Mouse (Mus musculus) embryonic facial prominence, embryonic 11.5 days (tissue): ENCODE data around the gene C730034F03Rik. TPM values are rescaled to one million over a fixed set of nuclear protein-coding genes. Genes with fewer than 3 reads are reported as not detected.

Experiments
- ATAC-seq: fragments of 200-750 bp; cut with Nextera tagmentation; replicated peaks from 2 replicates; pipeline ENCODE4 v1.8.0; 2017; ENCODE audit warnings: low read depth; ENCODE audit not compliant: insufficient number of reproducible peaks, low FRiP score, low TSS enrichment
- DNase-seq: peaks from one replicate; pipeline ENCODE4 v3.0.0-alpha.2; 2015; ENCODE audit warnings: low spot score
- H3K27ac ChIP-seq: fragments of 300-500 bp; sonication (generic); replicated peaks from 2 replicates; pipeline ENCODE4 v1.5.1; 2014; ENCODE audit warnings: mild to moderate bottlenecking, low read depth, low read length, control low read depth
- H3K27me3 ChIP-seq: fragments of 300-500 bp; sonication (generic); 2 replicates; pipeline ENCODE4 v1.6.1; 2014; ENCODE audit warnings: mild to moderate bottlenecking, low read length, moderate library complexity, mixed read lengths; ENCODE audit not compliant: control insufficient read depth, insufficient read depth
- H3K36me3 ChIP-seq: fragments of 300-500 bp; sonication (generic); replicated peaks from 2 replicates; pipeline ENCODE4 v1.6.1; 2014; ENCODE audit warnings: low read depth, mild to moderate bottlenecking, low read length, moderate library complexity, mixed read lengths; ENCODE audit not compliant: control insufficient read depth, insufficient read depth
- H3K4me1 ChIP-seq: fragments of 300-500 bp; sonication (generic); 2 replicates; pipeline ENCODE4 v1.6.1; 2014; ENCODE audit warnings: low read length, mixed read lengths; ENCODE audit not compliant: control insufficient read depth, insufficient read depth
- H3K4me2 ChIP-seq: fragments of 300-500 bp; sonication (generic); 2 replicates; pipeline ENCODE4 v1.6.1; 2014; ENCODE audit warnings: low read depth, mild to moderate bottlenecking, control low read depth, low read length, moderate library complexity
- H3K4me3 ChIP-seq: fragments of 300-500 bp; sonication (generic); 2 replicates; pipeline ENCODE4 v1.5.1; 2014; ENCODE audit warnings: low read depth, low read length, control low read depth
- H3K9ac ChIP-seq: fragments of 300-500 bp; sonication (generic); replicated peaks from 2 replicates; pipeline ENCODE4 v1.6.1; 2014; ENCODE audit warnings: mild to moderate bottlenecking, control low read depth, low read length
- H3K9me3 ChIP-seq: fragments of 300-500 bp; sonication (generic); replicated peaks from 2 replicates; pipeline ENCODE4 v1.6.1; 2016; ENCODE audit warnings: mild to moderate bottlenecking, low read length, inconsistent platforms, mixed read lengths; ENCODE audit not compliant: control insufficient read depth
- WGBS: fragments of 180-500 bp; shearing (Covaris S2); extraction: QIAGEN DNeasy Blood & Tissue Kit; methylation state at CpG from one replicate; pipeline ENCODE4 v1.1.7; 2014; 5-methylcytosine and 5-hydroxymethylcytosine counted together
- polyA plus RNA-seq: library from polyadenylated mRNA; unstranded; fragments of >200 nt; fragmentation: Nextera tagmentation; extraction: Ambion mirVana; gene quantifications from 2 replicates; pipeline ENCODE4 v1.2.1, GENCODE M21; 2014

The C730034F03Rik gene
- polyA plus RNA-seq, 1 experiment from 2014 or later, result 0.63 TPM

DNA sequence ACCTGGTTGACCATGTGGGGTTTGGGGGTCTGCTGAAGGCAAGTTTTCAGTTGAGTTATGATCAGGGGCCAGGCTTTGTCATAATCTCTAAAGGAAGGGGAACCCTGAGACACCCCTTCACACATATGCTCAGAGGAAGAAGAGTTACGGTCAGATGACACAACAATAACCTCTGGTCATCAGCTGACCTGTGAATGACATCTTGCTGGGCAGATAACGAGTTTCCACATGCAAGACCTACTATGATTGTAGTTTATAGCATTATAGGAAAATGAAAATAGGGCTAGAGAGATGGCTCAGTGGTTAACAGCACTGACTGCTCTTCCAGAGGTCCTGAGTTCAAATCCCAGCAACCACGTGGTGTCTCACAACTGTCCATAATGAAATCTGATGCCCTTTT is 49.2 kb downstream of the C730034F03Rik start:
- no peaks in the 10 kb centered on the region for H3K9me3 ChIP-seq
- H3K4me2 ChIP-seq, result no peak overlapping the region
- WGBS, result 86% methylated on average over 3 of the region's 3 CpGs
- no peak overlapping the region for H3K4me3 ChIP-seq
- no peak for ATAC-seq
- H3K9ac ChIP-seq, result no peak overlapping the region
- no peaks in the 10 kb centered on the region for H3K36me3 ChIP-seq
- no peaks in the 10 kb centered on the region for H3K27me3 ChIP-seq
- no peaks in the 10 kb centered on the region for H3K4me1 ChIP-seq
- H3K27ac ChIP-seq, result no peak overlapping the region
- DNase-seq, result no peak

Other genes with a start within 250 kb of the C730034F03Rik start
- gene Plxnb2, start 248.8 kb upstream of the C730034F03Rik start, polyA plus RNA-seq, result 113 and 122 TPM in 2 replicates
- gene Dennd6b, start 233.1 kb upstream of the C730034F03Rik start, polyA plus RNA-seq, result 14.9 and 18.6 TPM in 2 replicates
- 22.8 and 25.1 TPM in 2 replicates for gene Ppp6r2, start 218.0 kb upstream of the C730034F03Rik start, polyA plus RNA-seq
- gene Sbf1, start 114.3 kb upstream of the C730034F03Rik start, polyA plus RNA-seq, result 39.0 and 49.7 TPM in 2 replicates
- 0.26 TPM in 1 of 2 replicates, not detected in the other for gene Adm2, start 106.9 kb upstream of the C730034F03Rik start, polyA plus RNA-seq
- gene Miox, start 95.2 kb upstream of the C730034F03Rik start, polyA plus RNA-seq, result not detected in 2 replicates
- gene Lmf2, start 73.9 kb upstream of the C730034F03Rik start, polyA plus RNA-seq, result 21.6 and 33.5 TPM in 2 replicates
- gene Ncaph2, start 73.9 kb upstream of the C730034F03Rik start, polyA plus RNA-seq, result 158 and 171 TPM in 2 replicates
- gene Sco2, start 55.7 kb upstream of the C730034F03Rik start, polyA plus RNA-seq, result 4.8 and 5.2 TPM in 2 replicates
- 1.4 and 2.1 TPM in 2 replicates for gene Tymp, start 52.5 kb upstream of the C730034F03Rik start, polyA plus RNA-seq
- gene Odf3b, start 50.3 kb upstream of the C730034F03Rik start, polyA plus RNA-seq, result 0.38 and 0.45 TPM in 2 replicates
- gene Klhdc7b, start 44.7 kb upstream of the C730034F03Rik start, polyA plus RNA-seq, result not detected in 2 replicates
- not detected in 2 replicates for gene Syce3, start 19.1 kb upstream of the C730034F03Rik start, polyA plus RNA-seq
- gene Cpt1b, start 3.7 kb upstream of the C730034F03Rik start, polyA plus RNA-seq, result 0.22 and 0.69 TPM in 2 replicates
- 0.15 TPM in 1 of 2 replicates, not detected in the other for gene Gm44502, start 107 bp downstream of the C730034F03Rik start, polyA plus RNA-seq
- gene Chkb, start 319 bp downstream of the C730034F03Rik start, polyA plus RNA-seq, result 42.2 and 46.5 TPM in 2 replicates
- gene Mapk8ip2, start 24.3 kb downstream of the C730034F03Rik start, polyA plus RNA-seq, result 5.4 and 6.4 TPM in 2 replicates
- gene Arsa, start 47.8 kb downstream of the C730034F03Rik start, polyA plus RNA-seq, result 7.5 and 9.3 TPM in 2 replicates
- gene Shank3, start 70.0 kb downstream of the C730034F03Rik start, polyA plus RNA-seq, result 1.5 and 1.6 TPM in 2 replicates
- 0.24 TPM in 1 of 2 replicates, not detected in the other for gene Acr, start 138.7 kb downstream of the C730034F03Rik start, polyA plus RNA-seq
- 68.1 and 73.9 TPM in 2 replicates for gene Rabl2, start 162.3 kb downstream of the C730034F03Rik start, polyA plus RNA-seq